Mouse (Mus musculus) adipose tissue, adult 10 weeks (tissue): ENCODE results near the gene Rpl3. TPM values are rescaled to one million over a fixed set of nuclear protein-coding genes. Genes with fewer than 3 reads are reported as not detected.

ENCODE experiments used
- polyA plus RNA-seq: library from polyadenylated mRNA; stranded (reverse); fragments of 350-450 nt; fragmentation: Illumina TruSeq; extraction: RNeasy Lipid Tissue Mini Kit (QIAGEN cat#74804); gene quantifications from one replicate; pipeline ENCODE4 v1.2.3, GENCODE M21; 2014; ENCODE audit warnings: low read depth, low replicate concordance

The Rpl3 gene
- 1,167 TPM for polyA plus RNA-seq

DNA sequence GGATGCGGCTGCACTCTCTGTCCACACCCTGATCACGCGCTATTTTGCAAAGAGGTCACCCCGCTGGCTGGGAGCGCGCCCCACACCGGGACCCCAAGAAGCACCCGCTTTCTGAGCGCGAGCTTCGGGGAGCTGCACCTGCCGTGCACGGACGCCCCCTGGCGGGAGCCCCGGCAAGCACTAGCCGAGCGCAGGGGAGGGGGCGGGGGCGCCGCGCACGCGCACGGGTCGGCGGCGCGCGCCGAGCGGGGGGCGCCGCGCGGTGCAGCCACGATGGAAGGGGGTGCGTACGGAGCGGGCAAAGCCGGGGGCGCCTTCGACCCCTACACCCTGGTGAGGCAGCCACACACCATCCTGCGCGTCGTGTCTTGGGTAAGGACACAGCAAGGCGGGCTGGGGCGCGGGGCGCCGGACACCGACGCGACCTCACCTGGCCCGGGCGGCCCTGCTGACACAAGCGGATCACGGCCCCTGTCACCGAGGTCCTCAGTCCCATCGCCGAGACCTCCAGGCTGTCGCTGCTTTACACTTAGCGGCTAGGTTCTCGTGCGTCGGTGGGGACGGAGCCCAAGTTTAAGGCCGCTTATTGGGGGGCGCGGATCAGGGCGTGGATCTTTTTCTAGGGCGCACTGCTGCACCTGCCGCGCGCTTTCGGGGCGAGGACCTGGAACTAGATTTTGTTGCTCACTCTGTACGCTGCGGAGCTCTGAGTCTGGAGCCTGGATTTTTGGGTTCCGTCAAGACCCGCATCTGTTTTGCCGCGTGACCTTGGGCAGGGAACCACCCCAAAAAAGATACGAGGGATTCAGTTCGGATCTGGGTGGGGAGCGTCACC is at the start of gene Rpl3, which contains the start of gene Syngr1:
Gene Rpl3, minus strand, starts transcription at position 748 of the 835 bp plus-strand sequence.
Gene Syngr1, plus strand, starts transcription at position 214 of the 835 bp plus-strand sequence.

GRCm38 (mm10) chr15:80132993-80133586 is 41.4 kb upstream of the Rpl3 start, which contains the start of gene Tab1:
Gene Tab1 (plus strand): TSS chr15:80133127.

Other genes with a start within 250 kb of the Rpl3 start
- gene Apobec3, start 200.2 kb downstream of the Rpl3 start, polyA plus RNA-seq = 76.7 TPM
- 33.4 TPM for gene Cbx7, start 120.7 kb downstream of the Rpl3 start, polyA plus RNA-seq
- gene Pdgfb, start 76.9 kb downstream of the Rpl3 start, polyA plus RNA-seq = 18.1 TPM
- gene Syngr1, start 534 bp downstream of the Rpl3 start, polyA plus RNA-seq = 4.1 TPM
- 11.9 TPM for gene Tab1, start 41.3 kb upstream of the Rpl3 start, polyA plus RNA-seq
- 8.3 TPM for gene Mgat3, start 81.9 kb upstream of the Rpl3 start, polyA plus RNA-seq
- gene Mief1, start 142.2 kb upstream of the Rpl3 start, polyA plus RNA-seq = 12.3 TPM
- gene AC140267.1, start 144.0 kb upstream of the Rpl3 start, polyA plus RNA-seq = not detected
- gene Atf4, start 163.3 kb upstream of the Rpl3 start, polyA plus RNA-seq = 152 TPM
- 31.2 TPM for gene Rps19bp1, start 172.4 kb upstream of the Rpl3 start, polyA plus RNA-seq
- gene Cacna1i, start 195.4 kb upstream of the Rpl3 start, polyA plus RNA-seq = 0.66 TPM